ENCODE assay signal across 11 mouse cellular contexts in the genomic region with DNA sequence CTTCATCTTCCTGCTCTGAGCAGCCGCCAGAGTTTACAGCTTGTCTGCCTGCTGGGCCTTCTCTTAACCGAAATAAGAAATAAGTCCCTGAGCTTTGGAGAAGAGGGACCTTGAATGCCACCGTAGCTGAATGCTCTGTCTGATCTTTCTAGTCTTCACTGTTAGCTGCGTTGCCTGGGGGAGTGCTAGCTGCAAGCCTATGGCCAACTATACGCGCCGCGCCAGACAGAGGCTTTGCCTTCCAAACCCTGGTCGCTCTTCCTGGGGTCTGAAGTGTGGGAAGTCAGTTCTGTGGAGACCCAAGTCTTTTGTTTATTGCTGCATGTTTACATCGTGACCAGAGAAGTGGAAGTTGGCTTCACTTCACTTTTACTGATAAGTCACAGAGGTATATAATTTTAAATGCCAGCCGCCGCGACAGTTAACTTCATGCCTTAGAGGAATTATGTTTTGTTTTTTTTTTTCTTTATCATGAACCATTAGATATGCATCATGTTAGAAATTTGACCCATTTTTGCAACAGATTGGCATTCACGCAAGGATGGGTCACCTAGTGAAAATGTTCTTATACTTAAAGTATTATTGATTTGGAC. TPM values are rescaled to one million over a fixed set of nuclear protein-coding genes. Genes with fewer than 3 reads are reported as not detected.
DNase-seq lines count a peak whose midpoint lies in the region; ATAC-seq and TF ChIP-seq lines count a peak whose summit lies in the region.
"Had no signal": no experiment of that assay in that cellular context is flagged by ENCODE, and none has a peak within 500 bp of the region (broad histone marks: within the 10 kb centered on the region; RNA-seq: fewer than 3 reads in every experiment).

No protein-coding gene starts in this region.

- no peak for ATAC-seq in erythroblast, adult 5-6 weeks (replicated peaks; ENCODE audit: low FRiP score, poor library complexity, severe bottlenecking)
- ATAC-seq in liver, embryonic 13.5 days (ENCODE audit: low read depth) = no peak

- peak overlapping the region; percentile 28; the same call in 1 of the 2 replicates for H3K27ac ChIP-seq in layer of hippocampus, adult 2 months
- H3K27ac ChIP-seq in embryonic facial prominence, embryonic 10.5 days (replicated peaks) = peak overlapping the region; percentile 59; the same call in 1 of the 2 replicates
- H3K27ac ChIP-seq in liver, embryonic 13.5 days = peak overlapping the region; percentile 100
- H3K27ac ChIP-seq: limb, embryonic 10.5 days had no signal

- H3K4me3 ChIP-seq in erythroblast, embryonic 14.5 days (replicated peaks) = peak overlapping the region; percentile 89
- no peak overlapping the region for H3K4me3 ChIP-seq in layer of hippocampus, adult 2 months
- 0 out of 2 replicates have a peak overlapping the region, but pooled peaks have one; percentile 6 for H3K4me3 ChIP-seq in embryonic facial prominence, embryonic 10.5 days
- peak overlapping the region; percentile 99 for H3K4me3 ChIP-seq in liver, embryonic 13.5 days (replicated peaks)
- H3K4me3 ChIP-seq: limb, embryonic 10.5 days had no signal

- H3K4me1 ChIP-seq in erythroblast, embryonic 14.5 days (ENCODE audit: control insufficient read depth) = peaks cover 75% of the 10 kb centered on the region
- H3K4me1 ChIP-seq in embryonic facial prominence, embryonic 10.5 days = peaks cover 59% of the 10 kb centered on the region
- H3K4me1 ChIP-seq in liver, embryonic 13.5 days (replicated peaks) = peaks cover 66% of the 10 kb centered on the region

- 58% methylated on average over 14 of the region's 14 CpGs for WGBS in embryonic facial prominence, embryonic 10.5 days
- 28% methylated on average over 14 of the region's 14 CpGs for WGBS in liver, embryonic 13.5 days (ENCODE audit: insufficient replicate concordance)

- DNase-seq in layer of hippocampus, adult 2 months (ENCODE audit: low spot score in 2 of 2) = no peak
- DNase-seq in layer of hippocampus, adult 18-20 months (ENCODE audit: low spot score in 2 of 2) = no peak
- DNase-seq in embryonic facial prominence, embryonic 10.5 days (ENCODE audit: low spot score) = no peak
- DNase-seq in liver, embryonic 13.5 days = no peak
- DNase-seq in thymus, postnatal 14 days = no peak
- no peak for DNase-seq in frontal cortex, adult 2 months (ENCODE audit: extremely low spot score in 1 of 2, low spot score in 1 of 2)
- DNase-seq: kidney, adult 2 months; thymus, adult 18-20 months had no signal

- H3K36me3 ChIP-seq in erythroblast, embryonic 14.5 days (ENCODE audit: control insufficient read depth) = peaks cover 86% of the 10 kb centered on the region
- 0 out of 2 replicates have a peak, but pooled peaks cover 3% of the 10 kb centered on the region for H3K36me3 ChIP-seq in embryonic facial prominence, embryonic 10.5 days (replicated peaks)
- H3K36me3 ChIP-seq in liver, embryonic 13.5 days = peaks cover 22% of the 10 kb centered on the region

- H3K27me3 ChIP-seq in erythroblast, embryonic 14.5 days (ENCODE audit: control insufficient read depth) = no peaks in the 10 kb centered on the region
- H3K27me3 ChIP-seq in embryonic facial prominence, embryonic 10.5 days (replicated peaks; ENCODE audit: low read depth, poor library complexity, severe bottlenecking) = no peaks in the 10 kb centered on the region
- H3K27me3 ChIP-seq in liver, embryonic 13.5 days = no peaks in the 10 kb centered on the region

- H3K9ac ChIP-seq in liver, embryonic 13.5 days = peak overlapping the region; percentile 100

- H3K4me2 ChIP-seq in liver, embryonic 13.5 days = peak overlapping the region; percentile 81

- H3K9me3 ChIP-seq in erythroblast, embryonic 14.5 days (ENCODE audit: control insufficient read depth, low read length) = no peaks in the 10 kb centered on the region
- no peaks in the 10 kb centered on the region for H3K9me3 ChIP-seq in embryonic facial prominence, embryonic 10.5 days
- no peaks in the 10 kb centered on the region for H3K9me3 ChIP-seq in liver, embryonic 13.5 days (replicated peaks)
- H3K9me3 ChIP-seq: limb, embryonic 10.5 days had no signal

- no peak for TF ChIP-seq CTCF in layer of hippocampus, adult 2 months (conservative IDR thresholded peaks at IDR 0.05)

RNA-seq across cellular contexts. Expression of a gene that starts 4.6 kb away (rescaled TPM):
- 7.3 and 10.8 TPM in 2 replicates for polyA plus RNA-seq in erythroblast, embryonic 14.5 days (2012)
- 252 and 320 TPM in 2 replicates for total RNA-seq in erythroblast, adult 5-6 weeks (2015; ENCODE audit: low replicate concordance)
- 514 and 775 TPM in 2 replicates for total RNA-seq in erythroblast, adult 5-6 weeks (2017; ENCODE audit: low replicate concordance)
- total RNA-seq in layer of hippocampus, adult 2 months (2021) = 10 to 100 TPM; 64.4 to 69.3 TPM
- 10 to 100 TPM; 62.5 to 70.2 TPM for total RNA-seq in layer of hippocampus, adult 18-20 months (2021)
- polyA plus RNA-seq in embryonic facial prominence, embryonic 10.5 days (2016; fragmentation: Nextera tagmentation; extraction: Ambion mirVana) = 35.2 and 36.1 TPM in 2 replicates
- 103 and 120 TPM in 2 replicates for polyA plus RNA-seq in liver, embryonic 13.5 days (2015; fragmentation: Nextera tagmentation; extraction: Ambion mirVana)
- 41.7 and 51.2 TPM in 2 replicates for polyA plus RNA-seq in frontal cortex, adult 2 months (2012; rRNA removed)

Comparison
In these comparisons a context has a peak if more than half of its experiments do, and no peak if none do; other contexts are left out.
1. H3K27ac ChIP-seq: peak in every context shown above with its lines; median percentile 100 in liver, embryonic 13.5 days; 59 in embryonic facial prominence, embryonic 10.5 days; 28 in layer of hippocampus, adult 2 months.